Mouse (Mus musculus) thymus, adult 2 months (tissue): Measurements from ENCODE around the gene Yipf2. TPM values are rescaled to one million over a fixed set of nuclear protein-coding genes. Genes with fewer than 3 reads are reported as not detected.
A peak's percentile ranks its signal among the peaks of the same experiment; 100 is the strongest.

Experiments
- DNase-seq: peaks from one replicate; pipeline ENCODE4 v3.0.0; 2021
- H3K27ac ChIP-seq: fragments of 200-500 bp; 2 replicates; pipeline ENCODE4 v1.5.1; 2012; ENCODE audit warnings: low read length, control low read depth; ENCODE audit not compliant: control insufficient read depth, insufficient read depth
- H3K27me3 ChIP-seq: fragments of 200-500 bp; 2 replicates; pipeline ENCODE4 v1.6.1; 2012; ENCODE audit warnings: mild to moderate bottlenecking, low read length, moderate library complexity, mixed read lengths; ENCODE audit not compliant: control insufficient read depth, insufficient read depth
- H3K36me3 ChIP-seq: fragments of 200-500 bp; 2 replicates; pipeline ENCODE4 v1.6.1; 2012; ENCODE audit warnings: mild to moderate bottlenecking, low read length, moderate library complexity; ENCODE audit not compliant: control insufficient read depth, insufficient read depth
- H3K4me1 ChIP-seq: fragments of 200-500 bp; replicated peaks from 2 replicates; pipeline ENCODE4 v1.6.1; 2012; ENCODE audit warnings: low read length; ENCODE audit not compliant: control insufficient read depth, insufficient read depth
- H3K4me3 ChIP-seq: fragments of 200-500 bp; 2 replicates; pipeline ENCODE4 v1.5.1; 2012; ENCODE audit warnings: mild to moderate bottlenecking, low read length, control low read depth, moderate library complexity; ENCODE audit not compliant: control insufficient read depth, insufficient read depth
- CTCF ChIP-seq: fragments of 200-500 bp; IDR thresholded peaks from 2 replicates; pipeline ENCODE4 v1.5.1; 2012; ENCODE audit warnings: mild to moderate bottlenecking, control low read depth, low read length, moderate library complexity, borderline replicate concordance; ENCODE audit not compliant: control insufficient read depth, poor library complexity, insufficient read depth; ENCODE audit errors: extremely low read depth
- POLR2A ChIP-seq: fragments of 200-500 bp; IDR thresholded peaks from 2 replicates; pipeline ENCODE4 v1.6.1; 2012; ENCODE audit warnings: mild to moderate bottlenecking, low read length, control low read depth, moderate library complexity; ENCODE audit not compliant: control insufficient read depth, poor library complexity, insufficient read depth; ENCODE audit errors: extremely low read depth
- WGBS: fragments of 180-500 bp; shearing (Covaris S2); methylation state at CpG from one replicate; pipeline ENCODE4 v1.1.7; 2018; 5-methylcytosine and 5-hydroxymethylcytosine counted together
- polyA plus RNA-seq: library from polyadenylated mRNA; depleted of rRNA; stranded (reverse); fragments of >200 nt; gene quantifications from 2 replicates; pipeline ENCODE4 v1.2.3, GENCODE M21; 2012

Yipf2 gene
- polyA plus RNA-seq, 1 experiment = 50.6 TPM

GRCm38 (mm10) chr9:21626571-21626970, 33.9 kb upstream of the Yipf2 start:
- Histone ChIP-seq H3K4me3 (no peak overlapping the region), H3K27me3 (no peaks in the 10 kb centered on the region), H3K27ac (peak overlapping the region; percentile 100; the same call in 1 of the 2 replicates), H3K4me1 (peaks cover 21% of the 10 kb centered on the region), H3K36me3 (0 out of 2 replicates have a peak, but pooled peaks cover 3% of the 10 kb centered on the region)
- TF ChIP-seq POLR2A = no peak
- peak; percentile 36 for DNase-seq

- 41% methylated on average over 10 of the region's 10 CpGs for WGBS
- peak; percentile 67 for DNase-seq
- Histone ChIP-seq H3K36me3 (no peaks in the 10 kb centered on the region), H3K4me1 (peaks cover 23% of the 10 kb centered on the region), H3K27ac (peak overlapping the region; percentile 100), H3K4me3 (peak overlapping the region; percentile 29), H3K27me3 (no peaks in the 10 kb centered on the region)
- no peak for TF ChIP-seq POLR2A
- TF ChIP-seq CTCF = no peak
These were observed 33.0 kb upstream of the Yipf2 start for GRCm38 (mm10) chr9:21625342-21626339.

- Histone ChIP-seq H3K27me3 (no peaks in the 10 kb centered on the region), H3K4me1 (peaks cover 29% of the 10 kb centered on the region), H3K4me3 (no peak overlapping the region), H3K27ac (no peak overlapping the region), H3K36me3 (no peaks in the 10 kb centered on the region)
- no peak for DNase-seq
- 93% methylated on average over 1 of the region's 1 CpGs for WGBS
- TF ChIP-seq POLR2A (no peak), CTCF (no peak)
These were observed 30.0 kb upstream of the Yipf2 start for GRCm38 (mm10) chr9:21622676-21623075.

GRCm38 (mm10) chr9:21620229-21620628, 27.6 kb upstream of the Yipf2 start:
- Histone ChIP-seq H3K4me1 (peaks cover 20% of the 10 kb centered on the region), H3K27ac (no peak overlapping the region), H3K4me3 (no peak overlapping the region), H3K27me3 (no peaks in the 10 kb centered on the region), H3K36me3 (no peaks in the 10 kb centered on the region)
- WGBS = 86% methylated on average over 4 of the region's 4 CpGs
- DNase-seq = no peak
- TF ChIP-seq POLR2A (no peak), CTCF (no peak)

GRCm38 (mm10) chr9:21617066-21617465, 24.4 kb upstream of the Yipf2 start:
- TF ChIP-seq CTCF (no peak), POLR2A (no peak)
- Histone ChIP-seq H3K4me3 (peak overlapping the region; percentile 62), H3K36me3 (no peaks in the 10 kb centered on the region), H3K27me3 (no peaks in the 10 kb centered on the region), H3K27ac (peak overlapping the region; percentile 91), H3K4me1 (peaks cover 10% of the 10 kb centered on the region)
- 2% methylated on average over 10 of the region's 10 CpGs for WGBS
- peak; percentile 30 for DNase-seq

- H3K36me3 ChIP-seq = no peaks in the 10 kb centered on the region
- peak; percentile 93 for DNase-seq
- H3K27ac ChIP-seq = peak overlapping the region; percentile 88
- WGBS = 0% methylated on average over 57 of the region's 57 CpGs
- TF ChIP-seq CTCF (no peak), POLR2A (peak; percentile 80)
- no peaks in the 10 kb centered on the region for H3K27me3 ChIP-seq
- H3K4me1 ChIP-seq = peaks cover 9% of the 10 kb centered on the region
- H3K4me3 ChIP-seq = peak overlapping the region; percentile 62
These were observed 23.7 kb upstream of the Yipf2 start for GRCm38 (mm10) chr9:21616232-21616781.
